Mouse (Mus musculus) forebrain, postnatal 0 days (tissue): ENCODE data around the gene Nkx2-3. TPM values are rescaled to one million over a fixed set of nuclear protein-coding genes. Genes with fewer than 3 reads are reported as not detected.
A peak's percentile ranks its signal among the peaks of the same experiment; 100 is the strongest.

Experiments
- ATAC-seq: fragments of 200-750 bp; cut with Nextera tagmentation; 2 replicates; pipeline ENCODE4 v1.8.0; 2017; ENCODE audit warnings: mild to moderate bottlenecking, moderate library complexity
- DNase-seq: peaks from one replicate; pipeline ENCODE4 v3.0.0-alpha.2; 2015
- H3K27ac ChIP-seq: fragments of 300-500 bp; sonication (generic); 2 replicates; pipeline ENCODE4 v1.5.1; 2014; ENCODE audit warnings: low read depth, mild to moderate bottlenecking, antibody characterized with exemption, low read length, moderate library complexity, mixed read lengths
- H3K27me3 ChIP-seq: fragments of 300-500 bp; sonication (generic); 2 replicates; pipeline ENCODE4 v1.6.1; 2014; ENCODE audit warnings: mild to moderate bottlenecking, low read length, mixed read lengths; ENCODE audit not compliant: insufficient read depth
- H3K36me3 ChIP-seq: fragments of 300-500 bp; sonication (generic); 2 replicates; pipeline ENCODE4 v1.6.1; 2014; ENCODE audit warnings: mild to moderate bottlenecking, moderate library complexity; ENCODE audit not compliant: insufficient read depth
- H3K4me1 ChIP-seq: fragments of 300-500 bp; sonication (generic); 2 replicates; pipeline ENCODE4 v1.6.1; 2014; ENCODE audit warnings: antibody characterized with exemption; ENCODE audit not compliant: insufficient read depth
- H3K4me2 ChIP-seq: fragments of 300-500 bp; sonication (generic); 2 replicates; pipeline ENCODE4 v1.6.1; 2014; ENCODE audit warnings: low read depth, mild to moderate bottlenecking, moderate library complexity
- H3K4me3 ChIP-seq: fragments of 300-500 bp; sonication (generic); 2 replicates; pipeline ENCODE4 v1.5.1; 2014; ENCODE audit warnings: low read depth, low read length, mixed read lengths
- H3K9ac ChIP-seq: fragments of 300-500 bp; sonication (generic); 2 replicates; pipeline ENCODE4 v1.6.1; 2014; ENCODE audit warnings: mild to moderate bottlenecking
- H3K9me3 ChIP-seq: fragments of 300-500 bp; sonication (generic); 2 replicates; pipeline ENCODE4 v1.6.1; 2016; ENCODE audit warnings: low read length
- CTCF ChIP-seq: sonication (generic); IDR thresholded peaks from 2 replicates; pipeline ENCODE4 v1.5.1; 2016; ENCODE audit warnings: antibody characterized with exemption, control low read depth, low read depth
- WGBS: fragments of 180-500 bp; shearing (Covaris S2); extraction: QIAGEN DNeasy Blood & Tissue Kit; methylation state at CpG from one replicate; pipeline ENCODE4 v1.1.7; 2014; 5-methylcytosine and 5-hydroxymethylcytosine counted together
- polyA plus RNA-seq: library from polyadenylated mRNA; unstranded; fragments of >200 nt; fragmentation: Nextera tagmentation; extraction: Ambion mirVana; gene quantifications from 2 replicates; pipeline ENCODE4 v1.2.1, GENCODE M21; 2015
- total RNA-seq: library from RNA; depleted of rRNA; stranded (reverse); fragments of >200 nt; gene quantifications from 2 replicates; pipeline ENCODE4 v1.2.3, GENCODE M21; 2014

Gene Nkx2-3
- total and polyA plus RNA-seq, 2 experiments from 2014 or later, result 0.67 to 1.6 TPM

GRCm38 (mm10) chr19:43623913-43624312 lies 11.8 kb downstream of the Nkx2-3 start:
- Histone ChIP-seq H3K4me1 (no peaks in the 10 kb centered on the region), H3K36me3 (no peaks in the 10 kb centered on the region), H3K9ac (no peak overlapping the region), H3K27me3 (peaks cover 31% of the 10 kb centered on the region), H3K9me3 (no peaks in the 10 kb centered on the region), H3K27ac (no peak overlapping the region), H3K4me3 (no peak overlapping the region), H3K4me2 (no peak overlapping the region)
- DNase-seq (no peak), ATAC-seq (no peak)
- WGBS, result 39% methylated on average over 4 of the region's 4 CpGs
- peak; percentile 72 for TF ChIP-seq CTCF

GRCm38 (mm10) chr19:43626160-43626559 lies 14.0 kb downstream of the Nkx2-3 start:
- DNase-seq (no peak), ATAC-seq (no peak; the same call in 1 of the 2 replicates)
- H3K4me2 ChIP-seq, result no peak overlapping the region
- no peaks in the 10 kb centered on the region for H3K36me3 ChIP-seq
- H3K4me3 ChIP-seq, result no peak overlapping the region
- WGBS, result 20% methylated on average over 3 of the region's 3 CpGs
- no peak overlapping the region for H3K27ac ChIP-seq
- peaks cover 14% of the 10 kb centered on the region for H3K27me3 ChIP-seq
- H3K4me1 ChIP-seq, result no peaks in the 10 kb centered on the region
- no peaks in the 10 kb centered on the region for H3K9me3 ChIP-seq
- H3K9ac ChIP-seq, result no peak overlapping the region
- no peak for TF ChIP-seq CTCF

GRCm38 (mm10) chr19:43627345-43627744 lies 15.2 kb downstream of the Nkx2-3 start:
- Histone ChIP-seq H3K36me3 (no peaks in the 10 kb centered on the region), H3K9ac (no peak overlapping the region), H3K4me1 (no peaks in the 10 kb centered on the region), H3K9me3 (no peaks in the 10 kb centered on the region), H3K4me3 (no peak overlapping the region), H3K27ac (no peak overlapping the region), H3K27me3 (peaks cover 10% of the 10 kb centered on the region), H3K4me2 (no peak overlapping the region)
- WGBS, result 90% methylated on average over 3 of the region's 3 CpGs
- DNase-seq, result no peak
- peak; percentile 37 for TF ChIP-seq CTCF
- ATAC-seq, result no peak

- no peaks in the 10 kb centered on the region for H3K27me3 ChIP-seq
- H3K4me2 ChIP-seq, result no peak overlapping the region
- DNase-seq, result no peak
- TF ChIP-seq CTCF, result no peak
- H3K9me3 ChIP-seq, result no peaks in the 10 kb centered on the region
- no peak overlapping the region for H3K9ac ChIP-seq
- WGBS, result 48% methylated on average over 4 of the region's 4 CpGs
- H3K27ac ChIP-seq, result no peak overlapping the region
- ATAC-seq, result no peak
- H3K36me3 ChIP-seq, result no peaks in the 10 kb centered on the region
- no peak overlapping the region for H3K4me3 ChIP-seq
- no peaks in the 10 kb centered on the region for H3K4me1 ChIP-seq
Measured at GRCm38 (mm10) chr19:43629088-43629487, 17.0 kb downstream of the Nkx2-3 start.

- H3K27me3 ChIP-seq, result no peaks in the 10 kb centered on the region
- 28% methylated on average over 12 of the region's 12 CpGs for WGBS
- DNase-seq (peak; percentile 89), ATAC-seq (peak; percentile 81)
- no peak overlapping the region for H3K27ac ChIP-seq
- TF ChIP-seq CTCF, result peak; percentile 91
- H3K9ac ChIP-seq, result no peak overlapping the region
- H3K4me3 ChIP-seq, result no peak overlapping the region
- no peaks in the 10 kb centered on the region for H3K9me3 ChIP-seq
- H3K4me2 ChIP-seq, result no peak overlapping the region
- no peaks in the 10 kb centered on the region for H3K4me1 ChIP-seq
- H3K36me3 ChIP-seq, result no peaks in the 10 kb centered on the region
Measured at GRCm38 (mm10) chr19:43630466-43631251, 18.5 kb downstream of the Nkx2-3 start.

- Histone ChIP-seq H3K4me2 (no peak overlapping the region), H3K4me3 (no peak overlapping the region), H3K9ac (no peak overlapping the region), H3K4me1 (no peaks in the 10 kb centered on the region), H3K36me3 (no peaks in the 10 kb centered on the region), H3K27me3 (no peaks in the 10 kb centered on the region), H3K27ac (no peak overlapping the region), H3K9me3 (no peaks in the 10 kb centered on the region)
- 72% methylated on average over 11 of the region's 11 CpGs for WGBS
- ATAC-seq, result no peak
- no peak for DNase-seq
- no peak for TF ChIP-seq CTCF
Measured at GRCm38 (mm10) chr19:43641833-43642232, 29.7 kb downstream of the Nkx2-3 start.

- no peaks in the 10 kb centered on the region for H3K36me3 ChIP-seq
- H3K4me1 ChIP-seq, result no peaks in the 10 kb centered on the region
- ATAC-seq (no peak), DNase-seq (no peak)
- WGBS, result 89% methylated on average over 9 of the region's 9 CpGs
- H3K27ac ChIP-seq, result no peak overlapping the region
- no peak overlapping the region for H3K4me3 ChIP-seq
- TF ChIP-seq CTCF, result no peak
- no peaks in the 10 kb centered on the region for H3K27me3 ChIP-seq
- H3K9ac ChIP-seq, result no peak overlapping the region
- no peak overlapping the region for H3K4me2 ChIP-seq
- no peaks in the 10 kb centered on the region for H3K9me3 ChIP-seq
Measured at GRCm38 (mm10) chr19:43642843-43643242, 30.7 kb downstream of the Nkx2-3 start.
